Comparison of ENCODE assay signal across 13 mouse cellular contexts in genomic region chr16:17794047-17794446, GRCm38 (mm10). TPM values are rescaled to one million over a fixed set of nuclear protein-coding genes. Genes with fewer than 3 reads are reported as not detected.
"Had no signal": no experiment of that assay in that cellular context is flagged by ENCODE, and none has a peak within 500 bp of the region (broad histone marks: within the 10 kb centered on the region; RNA-seq: fewer than 3 reads in every experiment).

No protein-coding gene starts in this region.

- DNase-seq: kidney, adult 2 months; kidney, postnatal 25 days; liver, embryonic 13.5 days; lung, adult 2 months; lung, postnatal 14 days; lung, postnatal 4 days; right cerebral cortex, postnatal 14 days; spleen, adult 18-20 months; thymus, postnatal 25 days had no signal

- ATAC-seq: intestine, postnatal 0 days; midbrain, embryonic 15.5 days had no signal

RNA-seq across cellular contexts. Expression of gene B830017H08Rik, which starts 38.9 kb away (rescaled TPM):
- total RNA-seq: liver, adult 2 months; megakaryocyte progenitor cell, adult 5-6 weeks had no signal
